Mouse (Mus musculus) neural tube, embryonic 15.5 days (tissue): ENCODE data around the gene Hmces. TPM values are rescaled to one million over a fixed set of nuclear protein-coding genes. Genes with fewer than 3 reads are reported as not detected.

Experiments used
- ATAC-seq: fragments of 200-750 bp; cut with Nextera tagmentation; 2 replicates; pipeline ENCODE4 v1.8.0; 2017; ENCODE audit warnings: mild to moderate bottlenecking, moderate TSS enrichment, moderate library complexity; ENCODE audit not compliant: low FRiP score
- H3K27ac ChIP-seq: fragments of 300-500 bp; sonication (generic); replicated peaks from 2 replicates; pipeline ENCODE4 v1.5.1; 2015; ENCODE audit warnings: mild to moderate bottlenecking, inconsistent platforms
- H3K27me3 ChIP-seq: fragments of 300-500 bp; sonication (generic); replicated peaks from 2 replicates; pipeline ENCODE4 v1.6.1; 2015; ENCODE audit warnings: inconsistent platforms
- H3K36me3 ChIP-seq: fragments of 300-500 bp; sonication (generic); 2 replicates; pipeline ENCODE4 v1.6.1; 2015; ENCODE audit warnings: inconsistent platforms
- H3K4me1 ChIP-seq: fragments of 300-500 bp; sonication (generic); 2 replicates; pipeline ENCODE4 v1.6.1; 2015; ENCODE audit warnings: inconsistent platforms
- H3K4me2 ChIP-seq: fragments of 300-500 bp; sonication (generic); 2 replicates; pipeline ENCODE4 v1.6.1; 2015; ENCODE audit warnings: inconsistent platforms, mild to moderate bottlenecking, moderate library complexity
- H3K4me3 ChIP-seq: fragments of 300-500 bp; sonication (generic); replicated peaks from 2 replicates; pipeline ENCODE4 v1.5.1; 2015; ENCODE audit warnings: mild to moderate bottlenecking, inconsistent platforms
- H3K9ac ChIP-seq: fragments of 300-500 bp; sonication (generic); replicated peaks from 2 replicates; pipeline ENCODE4 v1.6.1; 2015; ENCODE audit warnings: mild to moderate bottlenecking, inconsistent platforms
- H3K9me3 ChIP-seq: fragments of 300-500 bp; sonication (generic); replicated peaks from 2 replicates; pipeline ENCODE4 v1.6.1; 2016; ENCODE audit warnings: inconsistent platforms
- WGBS: fragments of 180-500 bp; shearing (Covaris S2); methylation state at CpG from one replicate; pipeline ENCODE4 v1.1.7; 2015; ENCODE audit warnings: mixed read lengths; 5-methylcytosine and 5-hydroxymethylcytosine counted together
- polyA plus RNA-seq: library from polyadenylated mRNA; unstranded; fragments of >200 nt; fragmentation: Nextera tagmentation; extraction: Ambion mirVana; gene quantifications from 2 replicates; pipeline ENCODE4 v1.2.1, GENCODE M21; 2015

Hmces gene
- polyA plus RNA-seq, 1 experiment from 2014 or later, result 43.0 TPM

- H3K36me3 ChIP-seq, result no peaks in the 10 kb centered on the region
- no peaks in the 10 kb centered on the region for H3K27me3 ChIP-seq
- ATAC-seq, result no peak
- H3K9me3 ChIP-seq, result no peaks in the 10 kb centered on the region
- no peak overlapping the region for H3K27ac ChIP-seq
- no peaks in the 10 kb centered on the region for H3K4me1 ChIP-seq
- 66% methylated on average over 3 of the region's 3 CpGs for WGBS
- no peak overlapping the region for H3K9ac ChIP-seq
- H3K4me2 ChIP-seq, result no peak overlapping the region
- H3K4me3 ChIP-seq, result no peak overlapping the region
Observed at GRCm38 (mm10) chr6:87879628-87880027, 34.1 kb upstream of the Hmces start.

- Histone ChIP-seq H3K9ac (no peak overlapping the region), H3K9me3 (no peaks in the 10 kb centered on the region), H3K4me1 (0 out of 2 replicates have a peak, but pooled peaks cover 2% of the 10 kb centered on the region), H3K27me3 (no peaks in the 10 kb centered on the region), H3K36me3 (no peaks in the 10 kb centered on the region), H3K27ac (no peak overlapping the region), H3K4me2 (no peak overlapping the region), H3K4me3 (no peak overlapping the region)
- WGBS, result 86% methylated on average over 3 of the region's 3 CpGs
- no peak for ATAC-seq
Observed at GRCm38 (mm10) chr6:87882221-87882620, 31.5 kb upstream of the Hmces start.

- H3K27ac ChIP-seq, result no peak overlapping the region
- H3K4me1 ChIP-seq, result 0 out of 2 replicates have a peak, but pooled peaks cover 5% of the 10 kb centered on the region
- 49% methylated on average over 4 of the region's 4 CpGs for WGBS
- H3K9me3 ChIP-seq, result no peaks in the 10 kb centered on the region
- no peaks in the 10 kb centered on the region for H3K36me3 ChIP-seq
- no peak for ATAC-seq
- no peak overlapping the region for H3K9ac ChIP-seq
- no peak overlapping the region for H3K4me2 ChIP-seq
- no peaks in the 10 kb centered on the region for H3K27me3 ChIP-seq
- H3K4me3 ChIP-seq, result no peak overlapping the region
Observed at GRCm38 (mm10) chr6:87882816-87883215, 30.9 kb upstream of the Hmces start.

- H3K4me2 ChIP-seq, result no peak overlapping the region
- H3K9ac ChIP-seq, result no peak overlapping the region
- no peak overlapping the region for H3K27ac ChIP-seq
- no peak overlapping the region for H3K4me3 ChIP-seq
- H3K4me1 ChIP-seq, result peaks cover 16% of the 10 kb centered on the region
- peaks cover 21% of the 10 kb centered on the region for H3K36me3 ChIP-seq
- H3K9me3 ChIP-seq, result no peaks in the 10 kb centered on the region
- H3K27me3 ChIP-seq, result no peaks in the 10 kb centered on the region
- no peak for ATAC-seq
- 95% methylated on average over 1 of the region's 1 CpGs for WGBS
Observed at GRCm38 (mm10) chr6:87886721-87887120, 27.0 kb upstream of the Hmces start.

- WGBS, result under 1% methylated on average over 31 of the region's 31 CpGs
Observed at GRCm38 (mm10) chr6:87887594-87888233, 26.0 kb upstream of the Hmces start, which contains the start of gene Copg1. Gene Copg1 (plus strand): TSS chr6:87887814.

GRCm38 (mm10) chr6:87893931-87894330 is 19.8 kb upstream of the Hmces start:
- Histone ChIP-seq H3K4me1 (peaks cover 3% of the 10 kb centered on the region), H3K9ac (no peak overlapping the region), H3K36me3 (peaks cover 91% of the 10 kb centered on the region), H3K27me3 (no peaks in the 10 kb centered on the region), H3K27ac (no peak overlapping the region), H3K9me3 (no peaks in the 10 kb centered on the region), H3K4me3 (no peak overlapping the region), H3K4me2 (no peak overlapping the region)
- WGBS, result 82% methylated on average over 7 of the region's 7 CpGs
- no peak for ATAC-seq

More at GRCm38 (mm10) chr6:87887594-87888233, 26.0 kb upstream of the Hmces start, which contains the start of gene Copg1:
- Histone ChIP-seq H3K9me3 (no peaks in the 10 kb centered on the region), H3K36me3 (peaks cover 31% of the 10 kb centered on the region), H3K9ac (peak within 1 kb of the TSS; percentile 95), H3K27ac (peak within 1 kb of the TSS; percentile 84), H3K27me3 (no peaks in the 10 kb centered on the region), H3K4me3 (peak within 1 kb of the TSS; percentile 83), H3K4me2 (peak within 1 kb of the TSS; percentile 72), H3K4me1 (peaks cover 16% of the 10 kb centered on the region)
- peak; percentile 95 for ATAC-seq

- Histone ChIP-seq H3K4me2 (no peak overlapping the region), H3K36me3 (peaks cover 92% of the 10 kb centered on the region), H3K9me3 (no peaks in the 10 kb centered on the region), H3K27ac (no peak overlapping the region), H3K4me3 (no peak overlapping the region), H3K27me3 (no peaks in the 10 kb centered on the region), H3K4me1 (no peaks in the 10 kb centered on the region), H3K9ac (no peak overlapping the region)
- 95% methylated on average over 10 of the region's 10 CpGs for whole genome bisulfite sequencing
- no peak for ATAC-seq
Observed at GRCm38 (mm10) chr6:87898028-87898427, 15.7 kb upstream of the Hmces start.

GRCm38 (mm10) chr6:87906632-87907031 is 7.1 kb upstream of the Hmces start:
- no peak overlapping the region for H3K4me2 ChIP-seq
- no peak overlapping the region for H3K4me3 ChIP-seq
- no peaks in the 10 kb centered on the region for H3K27me3 ChIP-seq
- no peak overlapping the region for H3K9ac ChIP-seq
- H3K4me1 ChIP-seq, result no peaks in the 10 kb centered on the region
- no peaks in the 10 kb centered on the region for H3K9me3 ChIP-seq
- 71% methylated on average over 5 of the region's 5 CpGs for WGBS
- H3K36me3 ChIP-seq, result peaks cover 94% of the 10 kb centered on the region
- H3K27ac ChIP-seq, result no peak overlapping the region
- ATAC-seq, result no peak

GRCm38 (mm10) chr6:87909181-87909580 is 4.6 kb upstream of the Hmces start:
- peaks cover 6% of the 10 kb centered on the region; the same call in 1 of the 2 replicates for H3K4me1 ChIP-seq
- H3K27ac ChIP-seq, result no peak overlapping the region
- H3K27me3 ChIP-seq, result no peaks in the 10 kb centered on the region
- 83% methylated on average over 6 of the region's 6 CpGs for WGBS
- H3K9me3 ChIP-seq, result no peaks in the 10 kb centered on the region
- no peak for ATAC-seq
- H3K4me3 ChIP-seq, result no peak overlapping the region
- H3K9ac ChIP-seq, result no peak overlapping the region
- peaks cover 83% of the 10 kb centered on the region for H3K36me3 ChIP-seq
- no peak overlapping the region for H3K4me2 ChIP-seq

GRCm38 (mm10) chr6:87911559-87911958 is 2.2 kb upstream of the Hmces start:
- Histone ChIP-seq H3K9ac (no peak overlapping the region), H3K9me3 (no peaks in the 10 kb centered on the region), H3K4me2 (no peak overlapping the region), H3K36me3 (peaks cover 65% of the 10 kb centered on the region), H3K4me1 (peaks cover 24% of the 10 kb centered on the region), H3K4me3 (no peak overlapping the region), H3K27ac (no peak overlapping the region), H3K27me3 (no peaks in the 10 kb centered on the region)
- WGBS, result 91% methylated on average over 6 of the region's 6 CpGs
- ATAC-seq, result no peak

- no peaks in the 10 kb centered on the region for H3K27me3 ChIP-seq
- H3K4me1 ChIP-seq, result peaks cover 25% of the 10 kb centered on the region
- H3K4me2 ChIP-seq, result peak overlapping the region; percentile 83
- H3K9ac ChIP-seq, result peak overlapping the region; percentile 83
- H3K4me3 ChIP-seq, result peak overlapping the region; percentile 87
- no peaks in the 10 kb centered on the region for H3K9me3 ChIP-seq
- H3K36me3 ChIP-seq, result peaks cover 62% of the 10 kb centered on the region
- peak overlapping the region; percentile 85 for H3K27ac ChIP-seq
- ATAC-seq, result peak; percentile 78
- 4% methylated on average over 35 of the region's 35 CpGs for WGBS
Observed at GRCm38 (mm10) chr6:87914326-87915102, 779 bp downstream of the Hmces start.

GRCm38 (mm10) chr6:87915939-87916338 is 2.2 kb downstream of the Hmces start:
- no peak for ATAC-seq
- Histone ChIP-seq H3K27me3 (no peaks in the 10 kb centered on the region), H3K36me3 (peaks cover 64% of the 10 kb centered on the region), H3K9ac (no peak overlapping the region), H3K9me3 (no peaks in the 10 kb centered on the region), H3K4me1 (peaks cover 25% of the 10 kb centered on the region), H3K27ac (no peak overlapping the region), H3K4me3 (no peak overlapping the region), H3K4me2 (no peak overlapping the region)
- WGBS, result 88% methylated on average over 5 of the region's 5 CpGs
